Mouse (Mus musculus): ENCODE data around the gene Atxn7l1. TPM values are rescaled to one million over a fixed set of nuclear protein-coding genes. Genes with fewer than 3 reads are reported as not detected.

The Atxn7l1 gene
- polyA plus RNA-seq, 1 experiment from 2014 or later: 11.4 TPM

GRCm38 (mm10) chr12:33379624-33380445 is 232.3 kb downstream of the Atxn7l1 start:
- 15% methylated on average over 22 of the region's 22 CpGs for WGBS
- H3K27ac ChIP-seq (ENCODE audit: poor library complexity, severe bottlenecking): no peak overlapping the region
- ATAC-seq (ENCODE audit: insufficient number of reproducible peaks, low FRiP score): peak; percentile 68; the same call in 1 of the 2 replicates

GRCm38 (mm10) chr12:33388842-33389241 is 241.3 kb downstream of the Atxn7l1 start:
- Histone ChIP-seq H3K4me2 (no peak overlapping the region), H3K36me3 (no peaks in the 10 kb centered on the region), H3K27me3 (replicated peaks) (peaks cover 12% of the 10 kb centered on the region), H3K9me3 (replicated peaks) (no peaks in the 10 kb centered on the region), H3K4me3 (no peak overlapping the region), H3K4me1 (replicated peaks) (no peaks in the 10 kb centered on the region), H3K9ac (no peak overlapping the region), H3K27ac (ENCODE audit: poor library complexity, severe bottlenecking) (no peak overlapping the region)
- peak; percentile 45; the same call in 1 of the 2 replicates for ATAC-seq (ENCODE audit: insufficient number of reproducible peaks, low FRiP score)
- 10% methylated on average over 5 of the region's 5 CpGs for WGBS

More at GRCm38 (mm10) chr12:33379624-33380445, 232.3 kb downstream of the Atxn7l1 start:
- Histone ChIP-seq H3K4me3 (peak overlapping the region; percentile 25), H3K9ac (no peak overlapping the region), H3K4me1 (replicated peaks) (no peaks in the 10 kb centered on the region), H3K9me3 (replicated peaks) (no peaks in the 10 kb centered on the region), H3K36me3 (no peaks in the 10 kb centered on the region), H3K27me3 (replicated peaks) (peaks cover 12% of the 10 kb centered on the region), H3K4me2 (peak overlapping the region; percentile 59)

GRCm38 (mm10) chr12:33390844-33391560 is 243.5 kb downstream of the Atxn7l1 start:
- no peak overlapping the region for H3K9ac ChIP-seq
- no peaks in the 10 kb centered on the region for H3K9me3 ChIP-seq (replicated peaks)
- no peak overlapping the region for H3K27ac ChIP-seq (ENCODE audit: poor library complexity, severe bottlenecking)
- H3K4me3 ChIP-seq: no peak overlapping the region
- ATAC-seq (ENCODE audit: insufficient number of reproducible peaks, low FRiP score): no peak
- H3K36me3 ChIP-seq: no peaks in the 10 kb centered on the region
- WGBS: 40% methylated on average over 2 of the region's 2 CpGs
- H3K27me3 ChIP-seq (replicated peaks): peaks cover 4% of the 10 kb centered on the region
- peaks cover 8% of the 10 kb centered on the region for H3K4me1 ChIP-seq (replicated peaks)
- no peak overlapping the region for H3K4me2 ChIP-seq

- no peak for ATAC-seq (ENCODE audit: insufficient number of reproducible peaks, low FRiP score)
- Histone ChIP-seq H3K36me3 (no peaks in the 10 kb centered on the region), H3K27ac (ENCODE audit: poor library complexity, severe bottlenecking) (no peak within 1 kb of the TSS), H3K9me3 (replicated peaks) (no peaks in the 10 kb centered on the region), H3K27me3 (replicated peaks) (no peaks in the 10 kb centered on the region), H3K4me2 (peak within 1 kb of the TSS; percentile 63), H3K9ac (0 out of 2 replicates have a peak within 1 kb of the TSS, but pooled peaks have one; percentile 23), H3K4me3 (peak within 1 kb of the TSS; percentile 26), H3K4me1 (replicated peaks) (peaks cover 8% of the 10 kb centered on the region)
- WGBS: 16% methylated on average over 24 of the region's 24 CpGs
These were observed 247.5 kb downstream of the Atxn7l1 start, which contains the start of gene Efcab10 for GRCm38 (mm10) chr12:33394804-33395623. Gene Efcab10 (plus strand): TSS chr12:33394854.

GRCm38 (mm10) chr12:33403265-33403693 is 255.8 kb downstream of the Atxn7l1 start:
- H3K36me3 ChIP-seq: no peaks in the 10 kb centered on the region
- H3K4me3 ChIP-seq: no peak overlapping the region
- no peak overlapping the region for H3K9ac ChIP-seq
- H3K4me1 ChIP-seq (replicated peaks): 0 out of 2 replicates have a peak, but pooled peaks cover 4% of the 10 kb centered on the region
- WGBS: 45% methylated on average over 7 of the region's 7 CpGs
- H3K9me3 ChIP-seq (replicated peaks): no peaks in the 10 kb centered on the region
- no peak for ATAC-seq (ENCODE audit: insufficient number of reproducible peaks, low FRiP score)
- no peak overlapping the region for H3K27ac ChIP-seq (ENCODE audit: poor library complexity, severe bottlenecking)
- H3K27me3 ChIP-seq (replicated peaks): no peaks in the 10 kb centered on the region
- H3K4me2 ChIP-seq: no peak overlapping the region

GRCm38 (mm10) chr12:33404996-33405395 is 257.5 kb downstream of the Atxn7l1 start:
- Histone ChIP-seq H3K9ac (no peak overlapping the region), H3K4me3 (no peak overlapping the region), H3K27ac (ENCODE audit: poor library complexity, severe bottlenecking) (no peak overlapping the region), H3K27me3 (replicated peaks) (no peaks in the 10 kb centered on the region), H3K4me2 (no peak overlapping the region), H3K36me3 (no peaks in the 10 kb centered on the region), H3K4me1 (replicated peaks) (0 out of 2 replicates have a peak, but pooled peaks cover 4% of the 10 kb centered on the region), H3K9me3 (replicated peaks) (no peaks in the 10 kb centered on the region)
- no peak for ATAC-seq (ENCODE audit: insufficient number of reproducible peaks, low FRiP score)
- WGBS: 50% methylated on average over 5 of the region's 5 CpGs

GRCm38 (mm10) chr12:33405398-33406026 is 258.0 kb downstream of the Atxn7l1 start:
- ATAC-seq (ENCODE audit: insufficient number of reproducible peaks, low FRiP score): no peak
- no peaks in the 10 kb centered on the region for H3K36me3 ChIP-seq
- WGBS: 34% methylated on average over 6 of the region's 6 CpGs
- no peaks in the 10 kb centered on the region for H3K27me3 ChIP-seq (replicated peaks)
- no peak overlapping the region for H3K9ac ChIP-seq
- H3K9me3 ChIP-seq (replicated peaks): no peaks in the 10 kb centered on the region
- 0 out of 2 replicates have a peak, but pooled peaks cover 4% of the 10 kb centered on the region for H3K4me1 ChIP-seq (replicated peaks)
- H3K4me2 ChIP-seq: no peak overlapping the region
- no peak overlapping the region for H3K4me3 ChIP-seq
- H3K27ac ChIP-seq (ENCODE audit: poor library complexity, severe bottlenecking): no peak overlapping the region

- 49% methylated on average over 6 of the region's 6 CpGs for WGBS
- Histone ChIP-seq H3K9ac (no peak overlapping the region), H3K27ac (ENCODE audit: poor library complexity, severe bottlenecking) (no peak overlapping the region), H3K27me3 (replicated peaks) (peaks cover 12% of the 10 kb centered on the region; the same call in 1 of the 2 replicates), H3K36me3 (no peaks in the 10 kb centered on the region), H3K4me2 (no peak overlapping the region), H3K4me3 (no peak overlapping the region), H3K4me1 (replicated peaks) (no peaks in the 10 kb centered on the region), H3K9me3 (replicated peaks) (no peaks in the 10 kb centered on the region)
- ATAC-seq (ENCODE audit: insufficient number of reproducible peaks, low FRiP score): no peak
These were observed 264.2 kb downstream of the Atxn7l1 start for GRCm38 (mm10) chr12:33411580-33412151.

Data from heart, embryonic 12.5 days (tissue).